Mouse (Mus musculus) thymus, postnatal 25 days (tissue): ENCODE results near the gene Clmp.

Experiments
- DNase-seq: peaks from one replicate; pipeline ENCODE4 v3.0.0; 2022

The Clmp gene

GRCm38 (mm10) chr9:40693768-40694167 lies 8.0 kb downstream of the Clmp start:
- DNase-seq: no peak

- no peak for DNase-seq
These were observed 8.5 kb downstream of the Clmp start for GRCm38 (mm10) chr9:40694284-40694683.

DNA sequence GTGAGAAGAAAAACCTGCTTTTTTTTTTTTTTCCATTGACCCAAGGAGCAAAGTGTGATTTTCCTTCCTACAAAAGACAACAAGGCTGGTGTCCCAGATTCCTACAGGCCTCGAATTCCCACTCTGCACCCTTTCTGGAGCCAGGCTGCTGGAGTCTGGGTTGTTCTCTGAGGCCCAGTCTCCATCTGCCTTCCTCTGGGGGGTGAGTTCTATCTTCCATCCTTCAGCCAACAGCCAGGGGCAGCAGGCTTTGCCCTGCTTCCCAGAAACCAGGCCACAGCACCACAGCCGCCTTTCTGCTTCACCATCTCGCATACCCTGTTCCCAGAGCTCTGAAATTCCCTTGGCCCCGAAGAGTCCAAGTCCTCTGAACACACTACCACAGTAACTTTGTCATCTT lies 10.3 kb downstream of the Clmp start:
- DNase-seq: no peak

DNA sequence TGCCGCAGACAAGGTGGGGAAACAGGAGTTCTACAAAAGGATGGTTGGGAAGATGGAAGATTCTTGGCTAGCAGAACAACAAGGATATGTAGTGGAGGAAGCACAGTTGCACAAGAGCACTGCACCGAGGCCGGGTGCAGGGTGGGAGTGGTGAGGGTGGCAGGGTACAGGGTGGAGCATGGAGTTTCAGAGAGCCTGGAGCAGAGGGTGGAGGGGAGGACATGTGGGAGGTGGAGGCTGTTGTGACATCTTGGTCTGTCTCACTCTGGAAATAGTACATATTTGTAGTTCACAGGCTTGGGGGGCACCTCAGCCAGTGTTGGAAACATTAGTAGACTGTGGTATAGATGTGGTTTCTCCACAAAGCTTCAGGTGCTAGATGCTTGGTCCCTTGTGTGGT lies 13.4 kb downstream of the Clmp start:
- no peak for DNase-seq

DNA sequence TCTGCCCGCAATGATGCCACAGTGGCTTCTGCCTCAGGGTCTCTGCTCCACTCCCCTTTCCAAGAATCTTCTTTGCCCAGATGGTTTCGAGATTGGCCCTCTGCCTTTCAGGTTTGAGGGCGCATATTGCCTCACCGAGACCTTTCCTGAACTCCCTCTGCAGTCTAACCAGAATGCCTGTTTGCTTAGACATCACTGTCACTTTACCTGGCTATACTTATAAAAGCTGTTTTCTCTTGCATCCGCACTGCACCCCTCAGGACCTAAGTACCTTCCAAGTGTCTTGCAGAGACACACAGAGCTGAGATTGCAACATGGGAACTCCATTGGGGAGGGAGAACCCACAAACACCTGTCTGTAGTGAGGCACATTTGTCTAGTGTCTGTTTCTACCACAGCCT lies 14.5 kb downstream of the Clmp start:
- no peak for DNase-seq

DNA sequence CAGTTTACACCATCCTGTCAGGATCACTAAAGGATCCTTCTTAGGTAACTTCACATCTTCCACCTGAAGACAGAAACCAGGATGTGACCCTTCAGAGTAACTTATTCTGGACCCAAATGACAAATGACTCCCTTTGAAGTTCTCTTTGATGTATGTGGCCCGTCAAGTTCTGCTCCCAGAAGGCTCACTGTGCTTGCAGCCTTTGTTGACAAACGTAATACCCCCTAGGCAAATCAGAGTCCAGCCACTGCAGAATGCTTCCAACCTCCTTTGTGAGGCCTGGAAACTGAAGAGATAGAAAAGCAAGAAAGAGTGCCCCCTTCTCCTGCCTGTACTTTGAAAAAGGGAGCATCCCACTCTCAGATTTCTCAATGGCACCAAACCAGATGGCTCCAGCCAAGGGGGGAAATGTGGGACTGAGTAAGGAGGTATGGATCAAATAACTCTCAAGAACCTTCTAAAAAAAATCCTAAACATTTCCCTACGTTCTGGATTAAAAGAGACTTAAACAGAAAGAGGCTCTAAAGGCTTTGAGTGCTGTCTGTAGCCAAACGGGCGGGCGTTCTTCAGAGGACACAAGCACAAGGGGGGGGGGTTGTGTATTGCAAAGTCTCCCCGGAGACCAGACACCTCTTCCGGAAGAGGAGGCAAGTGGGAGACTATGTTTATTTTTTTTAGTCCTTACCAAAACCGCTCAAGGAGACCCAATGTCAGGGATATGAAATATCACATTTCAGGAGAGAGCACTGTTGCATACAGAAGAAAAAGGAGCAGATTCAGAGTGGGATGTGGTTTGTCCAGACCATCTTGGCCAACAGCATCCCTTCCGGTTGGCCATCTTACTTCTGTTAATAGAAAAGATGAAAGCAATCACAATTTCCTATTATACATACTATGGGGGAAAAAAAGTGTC lies 18.9 kb downstream of the Clmp start:
- DNase-seq: no peak

- DNase-seq: no peak
These were observed 22.8 kb downstream of the Clmp start for GRCm38 (mm10) chr9:40708448-40709140.

GRCm38 (mm10) chr9:40709141-40709537 lies 23.4 kb downstream of the Clmp start:
- DNase-seq: no peak

DNA sequence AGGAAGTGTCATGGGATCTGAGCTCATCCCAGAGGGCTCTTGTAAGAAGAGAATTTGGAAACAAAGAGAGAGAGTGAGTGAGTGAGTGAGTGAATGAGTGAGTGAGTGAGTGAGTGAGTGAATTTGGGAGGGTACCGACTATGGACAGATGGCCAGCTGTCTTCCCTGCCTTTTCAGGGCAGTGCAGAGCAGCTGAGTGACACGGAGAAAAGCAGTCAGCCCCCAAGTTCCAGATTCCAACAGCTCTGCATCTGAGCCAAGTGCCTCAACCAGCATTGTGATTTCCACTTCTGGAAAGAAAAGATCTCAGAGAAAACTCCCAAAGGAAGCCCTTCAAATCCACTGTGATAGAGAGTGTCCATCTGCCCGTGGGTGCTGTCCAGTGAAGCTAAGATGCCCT lies 23.8 kb downstream of the Clmp start:
- DNase-seq: no peak

DNA sequence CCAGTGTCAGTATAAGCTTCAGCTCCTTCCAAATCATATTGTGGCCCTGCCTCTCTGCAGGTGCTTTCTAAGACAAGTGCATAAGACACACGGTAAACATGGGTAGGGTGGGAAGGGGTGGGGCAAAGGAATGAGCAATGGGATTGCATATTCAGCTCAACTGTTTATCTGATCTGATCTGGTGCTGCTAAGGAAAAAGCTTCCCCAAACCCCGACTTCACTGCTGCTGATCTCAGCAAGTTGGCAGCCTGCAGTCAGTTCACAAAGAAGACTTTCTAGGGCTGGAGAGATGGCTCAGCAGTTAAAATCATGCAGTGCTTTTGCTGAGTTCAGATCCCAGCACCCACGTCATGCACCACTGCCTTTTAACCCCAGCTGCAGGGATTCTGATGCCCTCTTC lies 24.2 kb downstream of the Clmp start:
- DNase-seq: no peak

DNA sequence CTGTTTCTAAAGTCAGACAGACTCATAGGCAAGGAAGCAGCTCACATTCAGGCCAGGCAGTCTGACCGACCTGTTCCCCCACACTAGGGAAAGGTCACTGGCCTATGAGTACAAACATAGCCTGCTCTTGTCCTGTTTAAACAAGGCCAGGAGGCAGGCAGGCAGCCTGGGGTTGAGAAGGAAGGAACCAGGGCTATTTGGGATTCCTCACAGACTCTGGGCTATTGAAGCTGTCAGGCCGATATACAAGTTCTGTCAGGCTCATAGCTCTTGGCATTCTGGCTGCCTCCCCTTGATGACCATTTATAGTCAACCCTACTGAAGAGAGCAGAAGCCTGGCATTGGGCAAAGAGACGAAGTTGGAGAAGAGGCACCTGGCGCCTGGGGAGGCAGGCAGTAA lies 25.9 kb downstream of the Clmp start:
- DNase-seq: no peak

DNA sequence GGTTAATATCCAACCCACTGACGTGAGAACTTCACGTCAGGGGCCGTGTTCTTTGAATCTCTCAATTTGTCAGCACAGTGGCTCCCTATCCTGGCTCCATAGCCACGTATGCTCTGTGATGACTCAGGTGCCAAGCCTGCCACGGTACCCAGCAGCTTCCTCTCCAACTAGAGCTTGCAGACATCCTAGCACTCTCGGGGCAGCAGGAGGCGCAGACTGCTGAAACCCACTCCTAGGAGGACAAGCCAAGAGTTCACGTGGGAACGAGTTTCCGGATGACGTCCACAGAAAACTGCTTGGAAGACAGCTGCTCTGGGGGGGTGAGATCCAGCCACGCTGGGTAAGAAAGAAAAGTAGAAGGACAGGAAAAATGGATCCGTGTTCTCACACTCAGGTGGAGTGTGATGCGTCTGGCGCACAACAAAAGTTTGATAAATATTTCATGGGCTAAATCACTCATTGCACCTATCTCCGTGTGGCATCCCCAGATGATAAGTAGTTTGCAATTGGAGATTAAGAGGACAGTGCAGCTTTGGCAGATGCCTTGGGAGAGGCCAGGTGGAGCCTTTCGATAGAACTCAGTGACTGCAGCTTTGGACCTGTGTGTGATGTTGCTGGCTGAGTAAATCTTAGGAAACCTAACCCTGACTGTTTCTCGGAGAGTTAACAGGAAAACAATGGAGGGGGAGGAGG lies 31.6 kb downstream of the Clmp start:
- no peak for DNase-seq

- no peak for DNase-seq
These were observed 32.1 kb downstream of the Clmp start for GRCm38 (mm10) chr9:40717875-40718185.

- DNase-seq: no peak
These were observed 35.1 kb downstream of the Clmp start for GRCm38 (mm10) chr9:40720881-40721280.

DNA sequence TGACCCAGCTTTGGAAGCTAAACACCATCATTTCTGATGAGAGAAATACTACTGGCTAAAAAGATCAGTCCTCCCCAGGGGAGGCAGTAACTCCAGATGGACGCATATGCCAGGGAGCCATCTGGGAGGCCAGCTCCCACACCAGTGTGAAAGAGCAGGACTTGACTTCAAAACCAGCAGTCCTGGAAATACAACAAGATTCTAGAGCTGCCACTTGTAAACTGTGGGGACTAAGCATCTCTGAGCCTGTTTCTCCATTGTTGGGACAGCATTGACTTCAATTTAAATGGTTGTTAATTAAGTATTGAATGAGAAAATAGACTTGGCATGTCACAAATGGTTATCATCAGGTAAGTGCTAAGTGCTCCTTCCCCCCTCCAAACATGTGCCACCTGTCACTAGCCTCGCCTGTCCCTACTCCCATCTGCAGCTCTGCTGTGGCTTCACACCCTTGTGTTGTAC lies 37.6 kb downstream of the Clmp start:
- DNase-seq: no peak

GRCm38 (mm10) chr9:40724978-40725377 lies 39.2 kb downstream of the Clmp start:
- no peak for DNase-seq

- no peak for DNase-seq
These were observed 41.5 kb downstream of the Clmp start for GRCm38 (mm10) chr9:40727140-40727823.

DNA sequence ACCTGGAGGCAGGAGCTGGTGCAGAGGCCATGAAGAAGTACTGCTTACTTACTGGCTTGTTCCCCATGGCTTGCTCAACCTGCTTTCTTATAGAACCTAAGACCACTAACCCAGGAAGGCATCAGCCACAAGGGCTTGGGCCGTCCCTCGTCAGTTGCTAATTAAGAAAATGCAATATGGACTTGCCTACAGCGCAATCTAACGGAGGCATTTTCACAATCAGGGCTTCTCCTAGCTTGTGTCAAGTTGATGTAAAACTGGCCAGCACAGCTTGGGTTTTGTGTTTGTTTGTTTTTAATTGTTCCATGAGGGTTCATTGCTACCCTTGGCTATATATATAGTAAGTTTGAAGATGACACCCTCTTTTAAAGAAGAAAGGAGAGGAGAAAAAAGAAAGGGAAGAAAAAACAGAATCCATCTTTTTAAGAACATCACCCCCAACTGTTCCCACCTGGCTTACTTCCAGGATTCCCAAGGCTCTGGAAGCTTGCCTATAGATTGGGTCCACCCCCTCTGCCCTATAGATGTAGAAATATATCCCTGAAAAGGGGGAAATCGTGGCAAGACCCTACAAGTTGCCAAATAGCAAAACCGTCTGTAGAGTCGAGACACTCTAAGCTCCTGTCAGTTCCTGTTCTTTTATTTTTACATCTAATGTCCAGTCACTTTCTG lies 42.2 kb downstream of the Clmp start:
- DNase-seq: no peak

DNA sequence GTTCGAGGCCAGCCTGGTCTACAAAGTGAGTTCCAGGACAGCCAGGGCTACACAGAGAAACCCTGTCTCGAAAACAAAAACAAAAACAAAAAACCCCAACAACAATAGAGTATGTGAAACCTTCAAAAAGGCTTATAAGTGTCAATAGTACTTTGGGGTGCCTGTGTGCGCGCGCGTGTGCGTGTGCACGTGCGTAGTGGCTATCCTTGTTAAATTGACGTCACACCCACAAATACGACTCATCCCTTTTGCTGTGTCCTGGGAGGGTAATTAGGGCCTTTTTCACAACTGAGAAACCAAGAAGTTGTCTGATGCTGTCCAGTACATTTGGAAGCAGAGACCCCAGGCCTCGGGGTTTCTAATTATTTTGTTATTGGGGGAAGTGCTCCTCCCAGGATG lies 44.5 kb downstream of the Clmp start:
- no peak for DNase-seq

- peak; percentile 7 for DNase-seq
These were observed 45.2 kb downstream of the Clmp start for GRCm38 (mm10) chr9:40730701-40731590.

GRCm38 (mm10) chr9:40731591-40732048 lies 45.9 kb downstream of the Clmp start:
- no peak for DNase-seq
